Mouse (Mus musculus): ENCODE results near the gene Riox1.
A peak's percentile ranks its signal among the peaks of the same experiment; 100 is the strongest.
"Not testable (repeated sequence)": the region's sequence is repeated elsewhere in the genome, so short reads cannot be mapped to it uniquely, and the experiment has no call there.

Gene Riox1

DNA sequence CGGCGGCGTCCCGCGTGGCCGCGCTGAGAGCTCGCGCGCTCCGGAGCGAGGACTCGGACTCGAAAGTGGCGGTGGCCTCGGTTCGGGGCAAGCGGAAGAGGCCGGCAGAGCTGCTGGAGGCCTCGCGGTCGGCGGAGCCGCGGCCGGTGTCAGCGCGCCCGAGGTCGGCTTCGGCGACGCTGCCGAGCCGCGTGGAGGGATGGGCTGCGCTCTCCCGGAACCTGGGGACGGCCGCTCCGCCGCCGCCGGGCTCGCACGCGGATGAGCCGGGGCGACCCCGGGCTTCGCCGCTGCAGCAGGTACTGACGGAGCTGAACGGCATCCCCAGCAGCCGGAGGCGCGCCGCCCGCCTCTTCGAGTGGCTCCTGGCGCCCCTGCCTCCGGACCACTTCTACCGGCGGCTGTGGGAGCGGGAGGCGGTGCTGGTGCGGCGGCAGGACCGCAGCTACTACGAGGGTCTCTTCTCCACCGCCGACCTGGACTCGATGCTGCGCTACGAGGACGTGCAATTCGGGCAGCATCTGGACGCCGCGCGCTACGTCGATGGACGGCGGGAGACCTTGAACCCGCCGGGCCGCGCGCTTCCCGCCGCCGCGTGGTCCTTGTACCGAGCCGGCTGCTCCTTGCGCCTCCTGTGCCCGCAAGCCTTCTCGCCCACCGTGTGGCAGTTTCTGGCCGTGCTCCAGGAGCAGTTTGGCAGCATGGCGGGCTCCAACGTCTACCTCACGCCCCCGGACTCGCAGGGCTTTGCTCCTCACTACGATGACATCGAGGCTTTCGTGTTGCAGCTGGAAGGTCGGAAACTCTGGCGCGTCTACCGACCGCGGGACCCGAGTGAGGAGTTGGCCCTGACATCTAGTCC, 663 bp downstream of the Riox1 start:
- peak; percentile 69 for DNase-seq

GRCm38 (mm10) chr12:83951711-83952575, 1.5 kb downstream of the Riox1 start:
- DNase-seq = no peak

DNA sequence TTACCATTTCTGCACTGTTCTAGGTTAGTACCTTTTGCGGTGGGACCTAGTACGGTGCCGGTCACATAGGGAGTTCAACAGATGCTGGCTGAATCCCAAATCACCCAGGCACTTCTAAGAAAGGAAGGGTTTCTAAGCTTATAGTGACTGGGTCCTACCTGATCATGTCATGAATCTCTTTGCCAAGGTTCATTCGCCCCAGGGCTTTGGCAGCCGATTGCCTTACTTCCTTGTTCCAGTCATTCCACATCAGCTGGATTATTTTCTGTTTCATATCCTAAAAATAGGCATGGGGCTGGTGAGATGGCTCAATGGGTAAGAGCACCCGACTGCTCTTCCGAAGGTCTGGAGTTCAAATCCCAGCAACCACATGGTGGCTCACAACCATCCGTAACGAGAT, 7.9 kb downstream of the Riox1 start:
- no peak for DNase-seq

GRCm38 (mm10) chr12:83965235-83965634, 14.8 kb downstream of the Riox1 start:
- DNase-seq = no peak

DNA sequence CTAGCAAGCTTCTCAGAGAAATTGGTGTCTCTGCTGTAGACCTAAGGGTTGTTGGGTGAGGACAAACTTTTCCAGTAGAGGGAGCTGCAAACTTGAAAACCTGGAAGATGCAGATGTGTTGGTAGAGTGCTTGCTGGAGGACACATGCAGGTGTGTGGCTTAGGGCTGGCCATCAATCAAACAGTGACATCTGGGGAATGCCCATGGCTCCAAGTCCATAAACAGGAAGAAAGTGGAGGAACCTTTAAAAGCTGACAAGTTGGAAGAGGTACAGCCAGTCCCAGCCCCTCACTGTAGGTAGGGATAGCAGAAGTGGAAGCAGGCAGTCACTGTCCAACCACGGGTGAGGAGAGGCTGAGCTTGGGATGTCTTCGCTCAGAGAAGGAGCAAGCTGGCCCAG, 21.7 kb downstream of the Riox1 start:
- no peak for DNase-seq

GRCm38 (mm10) chr12:83978862-83979261, 28.5 kb downstream of the Riox1 start:
- no peak for DNase-seq

GRCm38 (mm10) chr12:83981615-83982014, 31.2 kb downstream of the Riox1 start:
- DNase-seq = no peak

GRCm38 (mm10) chr12:83984752-83985151, 34.3 kb downstream of the Riox1 start, which contains the start of gene Heatr4:
TSS of gene Heatr4 (minus strand) at chr12:83984852.
- no peak for DNase-seq

DNA sequence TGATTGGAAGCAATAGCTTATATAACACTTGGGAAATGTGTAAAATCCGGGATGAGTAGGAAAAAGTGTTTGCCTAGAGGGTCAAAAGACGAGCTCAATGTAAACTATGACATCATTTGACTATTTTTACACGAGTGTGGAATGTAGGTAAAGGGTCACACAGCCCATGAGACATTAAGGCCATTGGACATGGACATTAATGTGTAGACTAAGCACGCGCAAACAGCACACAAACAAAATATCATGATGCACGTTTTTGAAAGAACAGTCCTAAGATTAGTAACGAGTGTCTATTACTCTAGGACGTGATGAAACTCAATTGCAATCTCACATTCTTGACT, 36.8 kb downstream of the Riox1 start:
- no peak for DNase-seq

GRCm38 (mm10) chr12:83987583-83988441, 37.4 kb downstream of the Riox1 start, which contains the start of gene Acot2:
TSS of gene Acot2 (plus strand) at chr12:83987861.
- DNase-seq = peak; percentile 83

DNA sequence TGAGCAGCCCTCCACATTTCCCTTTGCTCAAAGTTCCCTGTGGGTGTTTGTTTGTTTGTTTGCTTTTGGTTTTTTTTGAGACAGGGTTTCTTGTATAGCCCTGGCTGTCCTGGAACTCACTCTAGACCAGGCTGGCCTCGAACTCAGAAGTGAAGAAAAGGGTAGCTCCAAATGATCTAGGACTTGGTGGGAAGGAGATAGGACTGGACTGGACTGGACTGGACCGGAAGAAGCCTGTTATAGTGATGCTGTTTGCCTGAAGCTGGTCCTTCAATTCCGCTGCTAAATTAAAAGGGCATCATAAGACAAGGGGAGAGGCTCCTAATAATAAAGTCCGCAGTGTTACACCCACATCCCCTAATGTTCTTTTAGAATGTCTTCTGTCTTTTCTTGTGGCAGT, 38.1 kb downstream of the Riox1 start:
- no peak for DNase-seq

- no peak for DNase-seq
Observed at GRCm38 (mm10) chr12:83989378-83989777, 39.0 kb downstream of the Riox1 start.

DNA sequence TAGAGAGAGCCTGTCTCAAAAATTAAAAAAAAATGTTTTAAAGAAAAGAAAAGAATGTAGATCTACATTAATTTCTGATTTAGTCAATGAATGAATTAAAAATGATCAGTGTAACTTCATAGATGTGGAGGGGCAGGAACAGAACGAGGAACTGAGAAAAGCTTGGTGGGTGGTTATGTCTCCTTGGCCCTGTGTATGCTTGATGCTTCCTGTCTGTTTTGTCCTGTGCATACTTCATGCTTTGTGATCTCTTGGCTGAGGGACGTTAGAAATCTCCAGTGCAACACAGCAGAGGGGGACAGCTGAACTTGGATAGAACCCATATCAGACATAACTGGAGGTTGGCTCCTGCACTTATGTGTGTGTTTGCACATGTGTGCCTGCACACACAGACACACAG, 46.8 kb downstream of the Riox1 start:
- DNase-seq = no peak

DNA sequence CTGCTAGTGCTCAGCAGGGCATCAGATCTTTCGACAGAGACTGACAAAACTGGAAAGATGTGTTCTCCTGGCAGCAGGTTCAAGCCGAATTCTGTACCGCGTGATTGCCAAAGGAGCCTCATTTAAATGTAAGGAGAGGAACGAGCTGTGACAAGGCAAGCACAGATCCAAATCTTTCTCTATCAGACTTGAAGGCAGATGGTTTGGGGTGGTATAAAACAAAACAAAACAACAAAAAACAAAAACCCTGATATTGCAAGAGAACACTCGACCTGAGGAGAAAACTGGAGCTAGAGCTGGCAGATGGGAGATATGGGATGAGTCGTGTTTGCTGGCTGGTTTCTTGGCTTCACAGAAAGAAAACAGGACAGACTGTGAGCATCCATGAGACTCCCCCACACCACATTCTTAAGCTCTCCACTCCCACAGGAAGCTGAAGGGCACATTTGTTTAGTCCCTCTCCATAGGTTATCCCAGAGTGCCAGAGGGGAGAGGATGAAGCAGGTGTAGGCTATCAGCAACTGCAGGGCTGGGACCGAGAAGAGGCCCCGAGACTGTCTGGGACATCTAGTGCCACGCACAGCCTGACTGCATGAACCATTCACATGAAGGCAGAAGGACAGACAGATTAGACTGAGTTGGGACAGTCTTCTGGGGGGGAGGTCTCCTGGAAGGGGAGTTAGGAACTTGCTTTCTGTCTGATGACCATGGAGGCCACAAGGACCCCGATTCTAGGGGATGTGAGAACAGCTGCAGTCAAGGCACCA, 48.1 kb downstream of the Riox1 start:
- DNase-seq = no peak

DNA sequence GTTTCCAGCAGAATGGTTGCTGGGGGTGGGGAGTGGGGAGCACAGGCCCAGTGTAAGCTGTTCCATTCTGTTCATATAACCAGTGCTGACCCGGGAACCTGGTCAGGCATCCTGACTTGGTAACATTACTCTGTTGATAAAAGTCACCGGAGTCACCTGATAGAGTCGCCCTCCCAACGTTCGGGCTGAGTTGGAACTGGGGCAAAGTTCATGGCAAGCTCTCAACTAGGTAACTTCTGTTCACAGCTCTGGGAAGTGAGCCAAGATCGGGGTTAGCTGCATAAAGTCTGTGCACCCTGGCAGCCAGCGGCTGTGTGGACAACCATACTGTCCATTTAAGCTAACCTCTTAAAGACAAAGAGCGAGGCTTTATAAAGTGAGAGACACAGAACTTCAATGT, 48.8 kb downstream of the Riox1 start:
- DNase-seq = not testable (repeated sequence)

- DNase-seq = no peak
Observed at GRCm38 (mm10) chr12:84000418-84000817, 50.0 kb downstream of the Riox1 start.

Data from right cerebral cortex, postnatal 25 days (tissue).